Mouse (Mus musculus) lung, postnatal 0 days (tissue): ENCODE results near the gene Dido1. TPM values are rescaled to one million over a fixed set of nuclear protein-coding genes. Genes with fewer than 3 reads are reported as not detected.

Experiments
- ATAC-seq: fragments of 200-750 bp; cut with Nextera tagmentation; 2 replicates; pipeline ENCODE4 v1.8.0; 2017; ENCODE audit warnings: moderate library complexity
- DNase-seq: peaks from one replicate; pipeline ENCODE4 v3.0.0-alpha.2; 2016; ENCODE audit warnings: low spot score
- H3K27ac ChIP-seq: fragments of 300-500 bp; sonication (generic); 2 replicates; pipeline ENCODE4 v1.5.1; 2014; ENCODE audit warnings: antibody characterized with exemption, mild to moderate bottlenecking, low read length, mixed read lengths
- H3K27me3 ChIP-seq: fragments of 300-500 bp; sonication (generic); replicated peaks from 2 replicates; pipeline ENCODE4 v1.6.1; 2014; ENCODE audit warnings: low read length, mixed read lengths; ENCODE audit not compliant: insufficient read depth
- H3K36me3 ChIP-seq: fragments of 300-500 bp; sonication (generic); 2 replicates; pipeline ENCODE4 v1.6.1; 2014; ENCODE audit warnings: low read length, mixed read lengths; ENCODE audit not compliant: insufficient read depth
- H3K4me1 ChIP-seq: fragments of 300-500 bp; sonication (generic); 2 replicates; pipeline ENCODE4 v1.6.1; 2014; ENCODE audit warnings: antibody characterized with exemption, low read depth, low read length, mixed read lengths; ENCODE audit not compliant: insufficient read depth
- H3K4me2 ChIP-seq: fragments of 300-500 bp; sonication (generic); replicated peaks from 2 replicates; pipeline ENCODE4 v1.6.1; 2014; ENCODE audit warnings: low read depth, mild to moderate bottlenecking, low read length, moderate library complexity, mixed read lengths
- H3K4me3 ChIP-seq: fragments of 300-500 bp; sonication (generic); 2 replicates; pipeline ENCODE4 v1.5.1; 2014; ENCODE audit warnings: low read depth, low read length
- H3K9ac ChIP-seq: fragments of 300-500 bp; sonication (generic); replicated peaks from 2 replicates; pipeline ENCODE4 v1.6.1; 2014; ENCODE audit warnings: low read depth, mild to moderate bottlenecking
- H3K9me3 ChIP-seq: fragments of 300-500 bp; sonication (generic); 2 replicates; pipeline ENCODE4 v1.6.1; 2016; ENCODE audit warnings: low read length, mixed read lengths
- CTCF ChIP-seq: IDR thresholded peaks from 2 replicates; pipeline ENCODE4 v1.5.1; 2016; ENCODE audit warnings: antibody characterized with exemption, mild to moderate bottlenecking
- EP300 ChIP-seq: IDR thresholded peaks from 2 replicates; pipeline ENCODE4 v1.6.1; 2016; ENCODE audit warnings: antibody characterized with exemption, mild to moderate bottlenecking, control low read depth
- WGBS: fragments of 180-500 bp; shearing (Covaris S2); extraction: QIAGEN DNeasy Blood & Tissue Kit; methylation state at CpG from one replicate; pipeline ENCODE4 v1.1.7; 2014; 5-methylcytosine and 5-hydroxymethylcytosine counted together
- polyA plus RNA-seq: library from polyadenylated mRNA; unstranded; fragments of >200 nt; fragmentation: Nextera tagmentation; extraction: Ambion mirVana; gene quantifications from 2 replicates; pipeline ENCODE4 v1.2.1, GENCODE M21; 2015

The Dido1 gene
- polyA plus RNA-seq, 1 experiment from 2014 or later = 14.9 TPM

DNA sequence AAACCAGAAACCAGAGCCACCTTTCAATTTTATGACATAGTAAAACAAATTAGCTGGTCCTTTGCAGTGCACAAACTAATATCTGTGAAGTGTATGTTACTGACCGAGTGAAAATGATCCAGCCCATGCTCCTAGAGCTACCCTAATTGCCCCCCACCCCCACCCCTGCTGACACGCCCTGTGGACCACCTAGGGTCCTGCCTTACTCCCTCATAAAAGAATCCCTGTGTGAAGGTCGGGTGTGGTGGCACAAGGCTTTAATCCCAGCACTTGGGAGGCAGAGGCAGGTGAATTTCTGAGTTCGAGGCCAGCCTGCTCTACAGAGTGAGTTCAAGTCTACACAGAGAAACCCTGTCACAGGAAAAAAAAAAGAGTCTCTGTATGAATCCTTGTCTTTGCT is 1.7 kb upstream of the Dido1 start:
- 62% methylated on average over 4 of the region's 4 CpGs for WGBS
- H3K4me2 ChIP-seq = peak overlapping the region; percentile 76; the same call in 1 of the 2 replicates
- ATAC-seq (no peak), DNase-seq (no peak)
- H3K27me3 ChIP-seq = no peaks in the 10 kb centered on the region
- H3K4me3 ChIP-seq = no peak overlapping the region
- peak overlapping the region; percentile 100 for H3K9ac ChIP-seq
- TF ChIP-seq CTCF = no peak
- no peaks in the 10 kb centered on the region for H3K9me3 ChIP-seq
- H3K4me1 ChIP-seq = peaks cover 11% of the 10 kb centered on the region
- H3K27ac ChIP-seq = no peak overlapping the region
- peaks cover 10% of the 10 kb centered on the region for H3K36me3 ChIP-seq

- Histone ChIP-seq H3K27ac (peak overlapping the region; percentile 94), H3K4me1 (peaks cover 11% of the 10 kb centered on the region), H3K9ac (peak overlapping the region; percentile 100), H3K4me2 (peak overlapping the region; percentile 76), H3K36me3 (peaks cover 10% of the 10 kb centered on the region), H3K4me3 (peak overlapping the region; percentile 100), H3K9me3 (no peaks in the 10 kb centered on the region), H3K27me3 (no peaks in the 10 kb centered on the region)
- peak; percentile 41 for DNase-seq
- no peak for TF ChIP-seq EP300
- no peak; the same call in 1 of the 2 replicates for TF ChIP-seq CTCF
- ATAC-seq = no peak
- WGBS = 2% methylated on average over 39 of the region's 64 CpGs
These were observed 717 bp upstream of the Dido1 start for GRCm38 (mm10) chr2:180710276-180711155.

GRCm38 (mm10) chr2:180709023-180709922 is 526 bp downstream of the Dido1 start:
- under 1% methylated on average over 39 of the region's 39 CpGs for WGBS
- TF ChIP-seq CTCF = no peak
- no peak for TF ChIP-seq EP300

GRCm38 (mm10) chr2:180705975-180706374 is 3.8 kb downstream of the Dido1 start:
- TF ChIP-seq CTCF = peak; percentile 34
- TF ChIP-seq EP300 = no peak
- no peak overlapping the region for H3K4me3 ChIP-seq
- no peak overlapping the region for H3K9ac ChIP-seq
- DNase-seq (no peak), ATAC-seq (no peak)
- no peak overlapping the region for H3K4me2 ChIP-seq
- no peak overlapping the region for H3K27ac ChIP-seq
- no peaks in the 10 kb centered on the region for H3K27me3 ChIP-seq
- no peaks in the 10 kb centered on the region for H3K36me3 ChIP-seq
- H3K9me3 ChIP-seq = no peaks in the 10 kb centered on the region
- peaks cover 15% of the 10 kb centered on the region for H3K4me1 ChIP-seq
- 92% methylated on average over 5 of the region's 5 CpGs for WGBS

More at GRCm38 (mm10) chr2:180709023-180709922, 526 bp downstream of the Dido1 start:
- Histone ChIP-seq H3K4me3 (peak overlapping the region; percentile 100), H3K36me3 (peaks cover 5% of the 10 kb centered on the region), H3K4me1 (peaks cover 11% of the 10 kb centered on the region), H3K27me3 (no peaks in the 10 kb centered on the region), H3K9me3 (no peaks in the 10 kb centered on the region), H3K4me2 (peak overlapping the region; percentile 83), H3K27ac (peak overlapping the region; percentile 92), H3K9ac (peak overlapping the region; percentile 100)
- DNase-seq (no peak), ATAC-seq (peak; percentile 59)

- DNase-seq (no peak), ATAC-seq (no peak)
- no peak for TF ChIP-seq CTCF
- TF ChIP-seq EP300 = no peak
- no peak overlapping the region for H3K9ac ChIP-seq
- WGBS = 64% methylated on average over 3 of the region's 3 CpGs
- H3K4me2 ChIP-seq = no peak overlapping the region
- H3K4me3 ChIP-seq = no peak overlapping the region
- H3K36me3 ChIP-seq = no peaks in the 10 kb centered on the region
- H3K27me3 ChIP-seq = no peaks in the 10 kb centered on the region
- H3K9me3 ChIP-seq = no peaks in the 10 kb centered on the region
- H3K27ac ChIP-seq = 0 out of 2 replicates have a peak overlapping the region, but pooled peaks have one; percentile 26
- peaks cover 14% of the 10 kb centered on the region for H3K4me1 ChIP-seq
These were observed 4.7 kb downstream of the Dido1 start for GRCm38 (mm10) chr2:180705066-180705465.

DNA sequence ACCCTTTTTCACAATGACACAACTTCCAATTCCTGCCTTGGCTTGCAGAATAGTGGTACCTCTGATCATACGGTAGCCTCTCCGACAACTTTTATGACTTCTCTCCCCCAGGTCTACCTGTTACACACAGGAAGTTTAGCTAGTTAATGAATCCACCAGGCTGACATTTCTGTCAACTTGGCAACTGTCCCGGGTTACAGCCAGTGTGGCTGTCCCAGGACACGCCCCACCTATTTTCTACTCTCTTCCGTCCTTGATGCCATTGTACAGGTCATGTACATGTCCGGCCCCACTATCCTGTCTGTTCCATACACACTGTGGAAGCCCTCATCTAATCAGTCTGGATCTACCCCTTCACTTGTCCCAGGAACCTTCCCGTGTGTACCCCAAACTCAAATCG is 5.2 kb downstream of the Dido1 start:
- 0 out of 2 replicates have a peak overlapping the region, but pooled peaks have one; percentile 26 for H3K27ac ChIP-seq
- H3K4me2 ChIP-seq = no peak overlapping the region
- no peak overlapping the region for H3K4me3 ChIP-seq

More for the DNA sequence above, 5.2 kb downstream of the Dido1 start:
- WGBS = 57% methylated on average over 8 of the region's 8 CpGs
- DNase-seq = peak; percentile 26
- ATAC-seq = no peak
- no peaks in the 10 kb centered on the region for H3K9me3 ChIP-seq
- H3K36me3 ChIP-seq = no peaks in the 10 kb centered on the region
- TF ChIP-seq EP300 (no peak), CTCF (no peak)
- H3K27me3 ChIP-seq = no peaks in the 10 kb centered on the region
- no peak overlapping the region for H3K9ac ChIP-seq
- peaks cover 17% of the 10 kb centered on the region for H3K4me1 ChIP-seq
